Mouse (Mus musculus) WW6 (cell line): ENCODE results near the gene Itgav.
A peak's percentile ranks its signal among the peaks of the same experiment; 100 is the strongest.

Source experiments
- DNase-seq: peaks from one replicate; pipeline ENCODE4 v3.0.0-alpha.2; 2013; ENCODE audit warnings: low read depth, low spot score

The Itgav gene

DNA sequence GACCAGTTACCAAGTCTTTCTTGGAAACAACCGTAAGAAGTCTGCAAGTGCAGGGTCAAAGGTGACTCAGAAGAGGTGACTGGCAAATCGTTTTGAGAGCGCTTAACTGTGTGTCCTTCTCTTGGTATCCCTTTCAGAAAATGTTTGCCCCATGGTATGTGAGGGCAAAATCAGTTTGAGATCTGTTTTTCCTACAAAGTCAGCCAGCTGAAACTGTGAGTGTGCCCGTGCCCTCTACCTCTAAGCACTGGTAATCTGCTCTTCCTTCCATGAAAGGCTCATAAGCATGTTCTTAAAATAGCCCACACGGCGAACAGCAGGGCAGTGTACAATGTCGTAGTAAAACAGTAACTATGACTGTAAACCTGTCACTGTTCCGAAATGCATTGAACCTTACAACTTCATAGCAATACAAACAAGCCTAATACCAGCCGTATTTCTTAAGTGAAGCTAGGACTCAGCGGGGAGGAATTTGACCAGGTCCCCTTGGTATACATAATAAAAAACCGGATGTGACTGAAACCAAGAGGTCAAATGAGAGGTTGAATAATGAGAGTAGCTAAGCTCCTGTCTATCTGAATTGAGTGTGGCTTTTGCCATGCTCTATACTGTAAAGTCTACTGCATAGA is 14.2 kb upstream of the Itgav start:
- DNase-seq = no peak

DNA sequence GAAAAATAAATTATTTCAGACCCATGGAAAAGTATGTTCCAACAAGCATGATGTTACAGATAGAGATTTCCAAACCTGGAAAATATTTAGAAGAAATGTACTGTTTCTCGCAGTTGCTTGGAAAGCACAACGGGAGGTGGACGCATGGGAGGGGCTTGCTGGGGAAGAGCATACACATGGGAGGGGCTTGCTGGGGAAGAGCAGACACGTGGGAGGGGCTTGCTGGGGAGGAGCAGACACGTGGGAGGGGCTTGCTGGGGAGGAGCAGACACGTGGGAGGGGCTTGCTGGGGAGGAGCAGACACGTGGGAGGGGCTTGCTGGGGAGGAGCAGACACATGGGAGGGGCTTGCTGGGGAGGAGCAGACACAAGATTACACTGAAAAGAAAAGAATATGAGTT is 10.9 kb upstream of the Itgav start:
- DNase-seq = peak; percentile 52

DNA sequence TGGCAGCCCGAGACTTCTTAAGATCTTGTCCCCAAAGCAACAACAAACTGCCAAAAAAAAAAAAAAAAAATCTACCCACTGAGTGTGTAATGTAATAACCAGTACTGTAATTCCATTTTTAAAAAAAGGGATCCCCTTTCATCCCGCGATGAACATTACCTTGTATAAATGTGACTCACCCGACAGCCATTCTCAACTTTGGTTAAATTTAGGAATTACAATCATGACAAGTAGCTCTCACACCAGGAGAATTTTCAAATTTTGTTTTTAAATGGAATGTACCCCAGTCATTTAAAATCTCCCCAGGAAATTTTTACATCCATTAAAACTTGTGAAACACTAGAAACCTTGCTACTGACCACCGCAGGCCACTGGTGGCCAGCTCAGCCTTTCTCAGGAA is 10.3 kb upstream of the Itgav start:
- no peak for DNase-seq

DNA sequence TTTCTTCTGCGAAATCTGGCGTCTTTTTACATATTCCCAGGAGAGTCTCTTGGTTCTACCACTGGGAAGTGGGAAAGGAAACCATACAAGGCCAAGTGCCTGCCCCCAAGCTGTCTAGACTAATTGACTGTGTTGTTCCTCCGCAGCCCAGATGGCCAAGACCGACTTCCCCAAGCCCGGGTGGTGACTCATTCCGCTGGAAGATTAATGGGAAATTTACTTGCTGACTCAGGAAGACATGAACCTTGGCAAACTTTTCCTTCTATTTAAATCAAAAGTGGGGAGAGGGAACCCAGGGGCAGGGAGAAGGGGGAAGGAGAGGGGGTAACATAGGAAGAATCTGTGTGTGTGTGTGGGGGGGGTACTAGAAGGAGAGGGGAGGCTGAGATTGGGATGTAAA is 9.4 kb upstream of the Itgav start:
- no peak for DNase-seq

DNA sequence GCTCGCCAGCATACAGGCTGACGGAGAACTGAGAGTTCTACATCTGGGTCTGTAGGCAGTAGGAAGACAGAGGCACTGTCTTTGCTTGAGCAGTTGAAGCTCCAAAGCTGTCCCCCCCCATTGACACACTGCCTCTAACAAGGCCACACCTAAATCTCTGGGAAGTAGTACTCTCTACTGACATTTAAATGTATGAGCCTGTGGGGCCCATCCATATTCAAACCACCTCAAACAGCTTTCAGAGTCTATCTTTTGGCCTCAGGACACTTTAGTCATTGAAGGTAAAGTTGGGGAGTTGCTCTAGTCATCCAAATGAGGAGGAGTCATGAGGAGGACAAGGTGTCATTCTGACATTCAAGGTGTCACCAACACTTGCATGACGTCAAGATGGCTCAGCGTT is 5.9 kb upstream of the Itgav start:
- no peak for DNase-seq

DNA sequence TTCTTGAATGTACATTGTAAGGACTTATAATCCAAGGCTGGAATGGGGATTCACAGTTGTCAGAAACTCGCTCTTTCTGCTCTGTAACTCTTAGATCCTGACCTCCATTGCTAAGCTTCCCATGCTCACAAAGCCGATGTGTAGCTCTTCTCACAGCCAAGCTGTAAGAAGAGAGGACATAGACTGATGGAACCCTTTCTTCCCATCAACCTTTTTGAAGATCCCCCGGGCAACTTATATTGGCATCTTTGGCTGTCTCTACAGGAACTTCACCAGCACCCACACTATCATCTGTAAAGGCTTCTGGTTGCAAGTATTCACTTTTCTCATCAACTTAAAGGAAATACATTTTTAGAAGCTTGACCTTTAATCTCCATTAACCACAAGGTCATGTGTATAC is 2.6 kb upstream of the Itgav start:
- no peak for DNase-seq

DNA sequence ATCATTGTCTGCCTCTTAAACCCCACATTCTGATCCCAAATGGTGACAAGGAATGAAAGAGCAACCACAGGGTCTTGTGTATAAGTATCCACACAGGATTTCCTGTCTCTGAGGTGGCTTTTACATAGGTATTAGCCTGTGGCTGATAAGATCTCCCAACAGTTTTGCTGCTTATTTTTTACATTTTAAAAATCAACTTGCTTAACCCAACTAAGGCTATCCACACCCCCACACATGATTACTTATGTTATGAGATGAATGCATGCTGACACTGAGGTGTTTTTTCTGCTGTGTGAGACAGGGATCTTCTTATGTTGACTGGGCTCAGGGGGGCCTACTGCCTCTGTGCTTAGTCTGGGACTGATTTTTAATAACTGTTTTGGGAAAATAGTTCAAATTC is 1.3 kb upstream of the Itgav start:
- no peak for DNase-seq

DNA sequence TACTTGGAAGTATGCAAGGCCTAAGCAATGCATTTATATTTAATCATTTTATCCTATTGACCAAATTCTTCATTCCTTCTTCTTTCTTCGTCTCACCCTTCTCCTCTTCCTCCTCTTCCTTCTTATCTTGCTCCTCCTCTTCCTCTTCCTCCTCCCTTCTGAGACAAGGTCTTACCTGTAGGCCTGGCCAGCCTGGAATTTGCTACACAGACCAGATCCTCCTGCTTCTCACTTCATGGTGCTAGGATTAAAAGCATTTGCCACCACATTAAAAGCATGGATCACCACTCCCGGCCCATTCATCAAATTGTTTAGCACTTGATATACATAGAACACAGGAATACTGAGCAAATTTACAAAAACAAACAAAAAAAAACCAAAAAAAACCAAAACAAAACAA is 851 bp upstream of the Itgav start:
- DNase-seq = no peak

DNA sequence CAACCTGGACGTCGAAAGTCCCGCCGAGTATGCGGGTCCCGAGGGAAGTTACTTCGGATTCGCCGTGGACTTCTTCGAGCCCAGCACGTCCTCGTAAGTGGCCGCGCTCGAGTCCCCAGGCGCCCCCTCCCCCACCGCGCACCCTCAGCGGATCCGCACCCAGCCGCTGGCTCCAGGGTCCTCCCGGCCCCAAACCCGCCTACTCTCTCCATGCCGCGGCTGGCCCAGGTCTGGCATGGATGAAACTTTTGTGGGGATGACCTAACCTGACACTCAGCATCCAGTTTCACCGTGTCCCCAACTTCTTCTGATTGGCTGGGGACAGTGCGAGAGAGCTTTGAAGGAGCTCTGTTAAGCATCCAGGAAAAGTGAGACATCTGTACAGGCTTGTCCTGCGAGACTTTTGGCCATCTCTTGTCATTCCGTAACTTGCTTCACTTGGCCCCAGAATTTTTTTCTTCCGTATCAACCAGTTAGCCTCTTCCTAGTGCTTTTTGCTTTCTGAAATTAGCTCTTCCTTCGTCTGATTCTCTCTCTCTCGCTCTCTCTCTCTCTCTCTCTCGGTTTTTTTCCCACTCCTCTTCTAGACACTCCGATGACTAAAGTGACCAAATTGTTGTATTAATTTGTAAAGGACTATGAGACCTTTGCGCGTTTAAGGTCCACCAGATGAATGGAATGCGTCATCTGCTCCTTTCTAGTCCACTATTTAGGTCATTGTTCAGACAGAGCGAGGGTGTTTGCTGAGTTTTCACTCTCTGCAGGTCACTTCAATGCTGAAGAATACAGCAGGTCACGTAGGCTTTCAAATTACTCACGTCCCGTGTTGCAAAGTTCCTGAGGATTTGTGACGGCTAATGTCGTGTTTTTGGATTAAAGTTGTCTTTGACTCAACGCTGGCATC is 882 bp downstream of the Itgav start:
- no peak for DNase-seq

DNA sequence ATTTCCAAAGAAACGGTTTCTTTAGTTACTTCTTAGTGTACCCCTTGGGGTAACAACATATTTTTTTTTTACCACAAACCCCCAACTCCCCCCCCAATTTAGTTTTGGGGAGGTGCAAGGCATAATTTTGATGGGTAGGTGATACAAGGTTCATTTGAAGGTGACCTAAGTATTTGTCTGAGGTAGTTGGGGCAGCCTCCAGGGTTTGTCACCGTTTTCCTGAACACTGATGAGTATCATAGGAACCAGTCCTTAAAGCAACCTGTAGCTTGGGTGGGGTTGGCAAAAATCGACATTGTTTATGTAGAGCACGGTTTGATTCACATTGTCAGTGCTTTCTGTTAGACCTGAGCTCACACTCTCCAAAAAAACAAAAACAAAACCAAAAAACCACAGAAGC is 1.6 kb downstream of the Itgav start:
- no peak for DNase-seq

DNA sequence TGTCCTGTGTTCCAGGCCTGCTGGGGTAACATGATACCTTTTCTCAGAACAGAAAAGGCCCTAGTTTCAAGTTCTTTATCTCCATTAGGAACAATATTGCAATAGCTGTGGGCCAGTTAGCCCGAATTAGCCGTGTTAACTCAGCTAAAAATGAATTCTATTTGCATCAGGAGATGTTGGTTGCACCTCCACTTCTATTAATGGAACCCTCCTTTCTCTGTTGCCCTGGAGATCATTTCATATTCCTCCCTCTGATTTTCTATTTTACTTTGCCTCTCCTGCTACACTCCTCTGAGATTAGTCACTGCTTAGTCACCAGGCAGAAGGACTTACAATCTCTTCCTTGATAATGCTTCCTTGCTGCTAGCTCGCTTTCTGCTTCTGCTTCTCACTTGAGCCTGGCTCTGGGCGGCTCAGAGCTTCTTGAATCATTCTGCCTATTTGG is 4.1 kb downstream of the Itgav start:
- DNase-seq = no peak

DNA sequence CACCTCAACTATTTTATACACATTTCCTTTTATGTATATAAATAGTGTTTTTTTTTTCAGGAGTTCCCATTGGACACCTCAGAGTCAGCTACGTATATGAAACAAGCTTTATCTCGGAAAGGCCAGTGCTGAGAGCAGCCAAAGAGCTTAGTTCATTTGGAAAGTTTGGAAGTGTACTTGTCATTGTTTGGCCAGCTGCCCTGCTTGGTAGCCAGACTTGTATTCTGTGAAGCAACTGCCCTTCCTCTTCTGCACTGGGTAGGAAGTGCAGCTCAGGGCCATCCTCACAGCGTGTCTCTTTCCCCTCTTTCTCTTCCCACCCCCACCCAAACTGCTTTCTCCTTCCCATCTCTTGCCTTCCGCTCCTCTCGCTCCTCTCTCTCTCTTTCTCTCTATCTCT is 5.1 kb downstream of the Itgav start:
- DNase-seq = no peak

DNA sequence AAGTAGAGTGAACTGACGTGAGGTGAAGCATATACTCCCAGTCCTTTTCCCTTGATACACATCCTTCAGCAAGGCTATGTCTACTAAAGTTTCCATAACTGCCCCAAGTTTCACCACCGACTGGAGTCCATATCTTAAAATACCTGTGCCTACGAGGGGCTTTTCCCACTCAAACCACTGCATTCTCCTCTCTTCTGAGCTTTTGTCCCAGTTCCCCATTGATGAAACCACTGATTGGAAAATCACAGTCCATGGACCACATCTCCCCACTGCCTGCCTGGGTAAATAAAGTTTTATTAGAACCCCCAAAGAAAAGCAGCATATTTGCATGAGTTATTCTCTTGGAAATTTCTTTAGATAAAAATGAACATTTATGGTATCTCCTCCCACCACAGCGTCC is 8.7 kb downstream of the Itgav start:
- no peak for DNase-seq

DNA sequence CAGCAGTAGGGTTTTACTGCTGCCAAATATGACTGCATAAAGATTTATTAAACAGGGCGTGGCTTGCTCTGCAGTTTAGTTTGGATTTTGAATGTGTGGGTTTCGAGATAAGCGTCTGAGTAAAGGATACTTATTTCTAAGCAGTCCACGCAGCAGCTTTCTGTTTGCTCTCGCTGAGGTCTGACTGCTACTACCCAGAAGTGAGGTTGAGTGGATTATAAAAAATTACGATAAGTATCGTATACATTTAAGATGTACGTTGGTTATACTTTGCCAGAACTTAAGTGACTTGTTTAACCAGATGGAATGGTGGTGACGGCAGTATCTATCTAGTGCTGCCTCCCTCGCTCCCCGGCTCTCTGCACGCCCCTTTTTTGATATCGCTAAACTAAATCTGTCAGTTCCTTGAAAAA is 9.8 kb downstream of the Itgav start:
- DNase-seq = no peak

DNA sequence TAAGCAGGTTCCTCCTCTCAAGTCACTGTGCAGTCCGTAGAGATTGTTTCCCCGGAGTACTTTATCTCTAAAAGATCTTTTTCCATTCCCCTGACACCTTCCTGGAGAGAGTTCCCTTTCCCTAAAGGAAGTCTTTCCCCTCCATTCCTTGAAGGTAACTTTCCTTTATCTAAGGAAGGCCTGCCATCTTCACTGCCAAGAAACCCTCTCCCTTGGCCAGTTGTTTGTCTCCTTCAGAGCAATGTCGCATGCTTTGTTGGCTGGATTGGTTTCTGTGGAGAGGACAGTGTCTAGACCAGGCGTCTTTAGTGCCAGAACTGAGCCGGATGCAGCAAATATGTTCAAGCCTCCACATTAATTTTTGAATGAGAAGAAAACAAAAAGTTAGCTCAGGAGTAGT is 11.1 kb downstream of the Itgav start:
- DNase-seq = no peak

DNA sequence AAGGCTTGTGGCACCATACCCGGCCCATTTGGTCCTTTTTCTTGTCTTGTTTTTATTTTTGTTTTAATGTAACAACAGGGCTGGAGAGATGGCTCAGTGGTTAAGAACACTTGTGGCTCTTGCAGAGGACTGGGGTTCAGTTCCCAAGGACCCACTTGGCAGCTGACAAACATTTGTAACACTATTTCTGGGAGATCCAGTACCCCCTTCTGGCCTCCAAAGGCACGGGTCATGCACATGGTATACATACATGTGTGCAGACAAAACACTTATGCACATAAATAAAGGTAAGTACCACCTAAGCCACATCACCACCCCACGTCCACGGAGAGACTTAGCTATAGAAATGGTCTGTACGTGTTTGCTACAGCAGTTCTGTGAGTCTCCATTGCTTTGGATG is 12.6 kb downstream of the Itgav start:
- DNase-seq = no peak

DNA sequence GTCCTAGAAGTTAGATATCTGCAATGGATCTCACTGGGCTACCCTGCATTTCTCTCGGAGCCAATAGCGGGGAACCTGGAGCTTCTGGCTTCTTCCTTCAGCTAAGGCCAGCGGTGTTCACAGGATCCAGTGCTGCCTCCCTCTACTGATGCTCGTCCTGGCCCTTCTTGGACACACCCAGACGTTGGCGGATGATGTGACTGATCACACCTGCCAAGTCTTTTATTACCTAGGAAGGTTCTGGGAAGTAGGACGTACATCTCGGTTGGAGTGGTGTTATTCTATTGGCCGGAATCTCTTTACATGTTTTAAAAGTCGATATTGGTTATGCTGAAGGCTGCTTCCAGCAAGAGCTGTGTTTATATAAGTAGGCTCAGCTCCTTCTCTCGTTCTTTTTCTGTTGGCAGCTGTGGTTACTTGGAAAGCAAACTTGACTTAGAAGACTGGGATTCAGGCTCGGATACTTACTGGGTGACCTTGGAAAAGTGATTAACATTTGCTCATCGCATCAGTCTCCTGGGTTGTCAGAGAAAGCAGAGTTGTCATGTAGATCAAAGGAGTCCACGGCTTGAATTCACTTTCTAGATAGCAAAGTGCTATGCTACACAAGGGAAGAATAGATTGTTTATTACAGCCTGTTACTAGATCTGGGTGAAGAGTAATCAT is 14.5 kb downstream of the Itgav start:
- DNase-seq = no peak

DNA sequence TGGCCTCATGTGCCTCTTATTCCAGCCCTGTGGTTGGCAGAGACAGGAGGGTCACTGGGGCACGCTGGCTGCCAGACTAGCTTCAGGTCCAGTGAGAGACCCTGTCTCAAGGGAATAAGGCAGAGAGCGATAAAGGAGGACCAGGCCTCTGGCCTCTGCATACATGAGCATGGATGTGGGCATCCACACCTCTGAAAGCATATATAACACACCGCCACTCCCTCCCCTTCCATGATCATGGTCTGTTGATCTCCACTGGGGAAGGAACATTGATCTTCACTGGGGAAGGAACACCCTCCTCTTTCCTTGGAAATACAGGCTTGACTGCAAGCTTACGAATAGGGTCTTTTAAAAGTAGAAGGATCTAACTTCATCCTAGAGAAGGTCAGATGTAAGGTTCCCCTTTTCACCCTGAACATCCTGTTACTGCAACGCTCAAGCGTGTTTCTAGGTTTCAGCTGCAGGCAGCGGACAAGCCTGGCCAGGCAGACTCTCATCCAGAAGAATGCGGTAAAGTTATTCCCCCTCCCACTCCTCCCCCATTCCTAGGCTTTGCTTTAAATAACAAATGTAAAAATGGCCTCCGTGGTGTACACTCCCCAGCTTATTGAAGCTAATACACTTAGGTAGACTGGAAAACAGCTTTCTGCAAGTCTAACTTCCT is 15.4 kb downstream of the Itgav start:
- DNase-seq = no peak

DNA sequence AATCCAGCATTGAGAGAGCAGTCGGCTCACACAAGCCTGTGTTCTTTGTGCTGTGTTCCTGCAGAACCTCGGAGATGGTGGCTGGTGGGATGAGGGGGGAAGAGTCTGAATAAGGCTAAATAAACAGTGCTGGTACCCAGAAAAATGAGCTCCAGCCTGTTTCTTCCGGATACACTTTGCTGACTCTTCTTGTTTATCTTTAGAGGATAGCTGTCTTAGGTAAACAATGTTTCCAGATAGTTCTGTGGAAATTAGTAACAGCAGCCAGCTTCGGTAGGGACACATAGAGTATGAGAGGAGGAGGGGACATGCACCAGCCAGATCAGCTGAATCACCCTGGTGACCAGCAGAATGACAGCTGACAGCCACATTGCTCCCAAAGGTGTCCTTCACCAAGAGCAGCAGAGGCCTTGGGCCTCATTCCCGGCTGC is 16.4 kb downstream of the Itgav start:
- no peak for DNase-seq

DNA sequence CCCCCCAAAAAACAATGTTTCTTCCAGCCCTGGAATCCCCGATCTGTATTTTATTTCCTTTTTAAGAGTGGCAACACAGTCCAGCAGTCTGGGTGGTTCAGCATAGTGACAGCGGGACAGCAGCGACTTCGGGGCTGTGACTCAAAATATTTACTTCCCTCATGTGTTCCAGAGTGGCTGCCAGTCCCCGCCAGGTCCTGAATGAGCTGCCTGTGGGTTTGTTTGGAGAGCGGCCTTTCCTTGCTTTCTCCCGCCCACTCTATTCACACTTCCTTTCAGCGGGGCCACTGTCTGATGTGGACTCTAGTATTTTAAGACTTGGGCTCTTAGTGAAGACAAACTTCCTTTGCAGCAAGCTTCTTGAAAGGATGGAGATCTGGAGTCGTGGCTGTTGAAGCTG is 18.0 kb downstream of the Itgav start:
- DNase-seq = no peak

DNA sequence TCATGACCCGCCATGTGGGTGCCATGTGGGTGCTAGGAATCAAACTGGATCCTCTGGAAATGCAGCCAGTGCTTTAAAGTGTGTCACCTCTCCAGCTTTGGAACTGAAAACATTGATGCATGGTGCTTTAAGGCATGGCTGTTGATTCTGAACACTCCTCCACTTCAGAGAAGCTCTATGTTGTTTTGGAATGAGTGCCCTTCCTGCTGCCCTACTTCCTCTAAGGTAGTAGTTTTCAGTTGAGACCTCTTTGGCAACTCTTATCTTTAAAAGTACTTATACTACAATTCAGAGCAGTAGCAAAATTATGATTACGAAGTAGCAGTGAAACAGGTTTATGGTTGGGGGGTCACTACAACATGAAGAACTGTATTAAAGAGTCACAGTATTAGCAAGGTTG is 18.6 kb downstream of the Itgav start:
- no peak for DNase-seq

DNA sequence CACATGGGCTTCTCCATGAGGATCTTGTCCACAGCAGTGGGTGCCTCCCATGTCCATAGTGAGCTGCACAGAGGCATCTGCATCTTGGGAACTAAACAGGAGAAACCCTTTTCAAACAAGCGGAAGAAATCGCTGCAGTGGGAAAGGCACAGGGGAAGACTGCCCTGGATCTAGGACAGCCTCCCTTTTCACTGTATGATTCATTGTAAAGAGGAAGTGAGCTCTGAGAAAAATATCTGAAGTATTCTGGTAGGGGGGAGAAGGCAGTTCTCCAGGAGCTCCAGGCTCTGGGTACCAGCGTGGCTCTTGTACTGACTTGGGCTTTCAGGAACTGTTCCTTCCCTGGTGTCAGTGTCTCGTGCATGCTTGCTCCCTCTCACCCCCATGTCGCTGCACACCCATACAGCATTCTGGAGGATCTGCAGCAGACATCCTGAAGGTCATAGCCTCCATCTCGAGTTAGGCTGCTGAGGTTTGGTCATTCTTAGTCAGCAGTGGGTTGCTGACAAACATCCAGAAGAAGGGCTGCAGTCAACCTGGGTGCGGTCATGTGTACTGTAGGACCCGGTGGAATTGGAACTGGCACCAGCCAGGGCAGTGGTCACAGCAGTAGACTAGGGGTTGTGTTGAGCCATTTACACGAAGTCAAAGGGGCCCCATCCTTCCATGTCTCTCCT is 20.2 kb downstream of the Itgav start:
- DNase-seq = no peak
